Mouse (Mus musculus) induced T-regulatory cell, adult 2 months (primary cell): Measurements from ENCODE around the gene Rasgef1c.
A peak's percentile ranks its signal among the peaks of the same experiment; 100 is the strongest.

Source experiments
- DNase-seq: peaks from one replicate; pipeline ENCODE4 v3.0.0-alpha.2; 2012; ENCODE audit warnings: low read depth

The Rasgef1c gene

GRCm38 (mm10) chr11:49977963-49978568, 76.4 kb downstream of the Rasgef1c start:
- DNase-seq: peak; percentile 75

- DNase-seq: no peak
Measured at GRCm38 (mm10) chr11:49978935-49979334, 77.3 kb downstream of the Rasgef1c start.

GRCm38 (mm10) chr11:49980681-49981235, 79.1 kb downstream of the Rasgef1c start:
- no peak for DNase-seq

GRCm38 (mm10) chr11:49981321-49981963, 79.8 kb downstream of the Rasgef1c start:
- peak; percentile 31 for DNase-seq

- DNase-seq: no peak
Measured at GRCm38 (mm10) chr11:49982094-49982493, 80.5 kb downstream of the Rasgef1c start.

- peak; percentile 73 for DNase-seq
Measured at GRCm38 (mm10) chr11:49982881-49983280, 81.2 kb downstream of the Rasgef1c start.

GRCm38 (mm10) chr11:49983875-49984552, 82.4 kb downstream of the Rasgef1c start:
- DNase-seq: peak; percentile 80

- DNase-seq: no peak
Measured at GRCm38 (mm10) chr11:49985009-49985408, 83.4 kb downstream of the Rasgef1c start.

- DNase-seq: peak; percentile 83
Measured at GRCm38 (mm10) chr11:49986277-49987036, 84.8 kb downstream of the Rasgef1c start.

GRCm38 (mm10) chr11:49994536-49994935, 92.9 kb downstream of the Rasgef1c start:
- peak; percentile 39 for DNase-seq

GRCm38 (mm10) chr11:49996398-49996797, 94.8 kb downstream of the Rasgef1c start:
- DNase-seq: no peak

GRCm38 (mm10) chr11:49997321-49997720, 95.7 kb downstream of the Rasgef1c start:
- peak; percentile 28 for DNase-seq

GRCm38 (mm10) chr11:50002853-50003252, 101.2 kb downstream of the Rasgef1c start:
- DNase-seq: no peak

GRCm38 (mm10) chr11:50007776-50008175, 106.1 kb downstream of the Rasgef1c start:
- no peak for DNase-seq

- no peak for DNase-seq
Measured at GRCm38 (mm10) chr11:50008231-50008630, 106.6 kb downstream of the Rasgef1c start.

- DNase-seq: no peak
Measured at GRCm38 (mm10) chr11:50013016-50013415, 111.4 kb downstream of the Rasgef1c start.

- no peak for DNase-seq
Measured at GRCm38 (mm10) chr11:50016503-50016902, 114.9 kb downstream of the Rasgef1c start.

GRCm38 (mm10) chr11:50017511-50017910, 115.9 kb downstream of the Rasgef1c start:
- DNase-seq: no peak

- DNase-seq: no peak
Measured at GRCm38 (mm10) chr11:50018848-50019247, 117.2 kb downstream of the Rasgef1c start.

GRCm38 (mm10) chr11:50022085-50022484, 120.5 kb downstream of the Rasgef1c start:
- no peak for DNase-seq

- DNase-seq: no peak
Measured at GRCm38 (mm10) chr11:50024445-50024832, 122.8 kb downstream of the Rasgef1c start.
